Mouse (Mus musculus) MEL (cell line): ENCODE measurements around the gene Macrod2. TPM values are rescaled to one million over a fixed set of nuclear protein-coding genes. Genes with fewer than 3 reads are reported as not detected.

Experiments used
- DNase-seq: peaks from one replicate; pipeline ENCODE4 v3.0.0; 2011; ENCODE audit warnings: low read depth, low spot score
- H3K27ac ChIP-seq: 2 replicates; pipeline ENCODE4 v1.5.1; 2012; ENCODE audit warnings: low read depth, mild to moderate bottlenecking, control low read depth, low read length, moderate library complexity; ENCODE audit not compliant: control insufficient read depth
- H3K27me3 ChIP-seq, 2 experiments: fragments of 150-350 bp in 1 of 2; sonication (generic) in 1 of 2; 2 replicates each; pipeline ENCODE4 v1.6.1; 2012; ENCODE audit warnings: low read length in 2 of 2, mild to moderate bottlenecking in 2 of 2, improper control_type of control experiment in 1 of 2, moderate library complexity in 1 of 2; ENCODE audit not compliant: insufficient read depth in 2 of 2, control insufficient read depth in 1 of 2
- H3K36me3 ChIP-seq, 2 experiments: 2 replicates each; pipeline ENCODE4 v1.6.1; 2012 to 2014; ENCODE audit warnings: low read length in 2 of 2, improper control_type of control experiment in 1 of 2, inconsistent platforms in 1 of 2, mild to moderate bottlenecking in 1 of 2; ENCODE audit not compliant: insufficient read depth in 2 of 2, control insufficient read depth in 1 of 2
- H3K4me1 ChIP-seq, 2 experiments: fragments of 150-350 bp in 1 of 2; sonication (generic) in 1 of 2; 2 replicates each; pipeline ENCODE4 v1.6.1; 2012; ENCODE audit warnings: low read length in 2 of 2, improper control_type of control experiment in 1 of 2, mild to moderate bottlenecking in 1 of 2; ENCODE audit not compliant: insufficient read depth in 2 of 2, control insufficient read depth in 1 of 2
- H3K4me3 ChIP-seq, 2 experiments: fragments of 150-350 bp in 1 of 2; sonication (generic) in 1 of 2; 2 replicates each; pipeline ENCODE4 v1.5.1; 2012; ENCODE audit warnings: low read depth in 2 of 2, low read length in 2 of 2, mild to moderate bottlenecking in 2 of 2, moderate library complexity in 2 of 2, control low read depth in 1 of 2, improper control_type of control experiment in 1 of 2; ENCODE audit not compliant: control insufficient read depth in 1 of 2, insufficient read depth in 1 of 2
- H3K79me2 ChIP-seq: 2 replicates; pipeline ENCODE4 v1.6.1; 2012; ENCODE audit warnings: mild to moderate bottlenecking, low read length, moderate library complexity; ENCODE audit not compliant: control insufficient read depth, poor library complexity, insufficient read depth
- H3K9ac ChIP-seq: 2 replicates; pipeline ENCODE4 v1.6.1; 2012; ENCODE audit warnings: low read depth, mild to moderate bottlenecking, control low read depth, low read length, moderate library complexity; ENCODE audit not compliant: control insufficient read depth, poor library complexity, severe bottlenecking
- H3K9me3 ChIP-seq: fragments of 150-350 bp; sonication (generic); replicated peaks from 2 replicates; pipeline ENCODE4 v1.6.1; 2012; ENCODE audit warnings: mild to moderate bottlenecking, low read length, improper control_type of control experiment, moderate library complexity; ENCODE audit not compliant: insufficient read depth
- BHLHE40 ChIP-seq: IDR thresholded peaks from 2 replicates; pipeline ENCODE4 v1.6.1; 2012; ENCODE audit warnings: low read depth, mild to moderate bottlenecking, inconsistent platforms, low read length, improper control_type of control experiment, borderline replicate concordance
- CHD1 ChIP-seq: IDR thresholded peaks from 2 replicates; pipeline ENCODE4 v1.6.1; 2012; ENCODE audit warnings: low read depth, mild to moderate bottlenecking, inconsistent platforms, low read length, improper control_type of control experiment
- E2F4 ChIP-seq: IDR thresholded peaks from 2 replicates; pipeline ENCODE4 v1.6.1; 2011; ENCODE audit warnings: low read depth, low read length, improper control_type of control experiment, borderline replicate concordance
- ELF1 ChIP-seq: IDR thresholded peaks from 2 replicates; pipeline ENCODE4 v1.6.1; 2014; ENCODE audit warnings: low read depth, mild to moderate bottlenecking, inconsistent platforms, low read length, improper control_type of control experiment, moderate library complexity
- EP300 ChIP-seq, 2 experiments: IDR thresholded peaks; 2 replicates each; pipeline ENCODE4 v1.6.1; 2011; ENCODE audit warnings: improper control_type of control experiment in 2 of 2, low read length in 2 of 2, low read depth in 1 of 2, mild to moderate bottlenecking in 1 of 2
- GABPA ChIP-seq: IDR thresholded peaks from 2 replicates; pipeline ENCODE4 v1.6.1; 2012; ENCODE audit warnings: low read depth, mild to moderate bottlenecking, inconsistent platforms, low read length, improper control_type of control experiment, moderate library complexity
- GATA1 ChIP-seq: IDR thresholded peaks from 2 replicates; pipeline ENCODE4 v1.6.1; 2011; ENCODE audit warnings: low read depth, low read length, improper control_type of control experiment
- KAT2A ChIP-seq: conservative IDR thresholded peaks from 2 replicates; pipeline ENCODE4 v1.6.1; 2012; ENCODE audit warnings: low read depth, low read length, improper control_type of control experiment, inconsistent platforms
- MAFK ChIP-seq: IDR thresholded peaks from 2 replicates; pipeline ENCODE4 v1.6.1; 2011; ENCODE audit warnings: low read depth, mild to moderate bottlenecking, low read length, improper control_type of control experiment, borderline replicate concordance
- MAX ChIP-seq: IDR thresholded peaks from 2 replicates; pipeline ENCODE4 v1.6.1; 2011; ENCODE audit warnings: low read length, improper control_type of control experiment
- MEF2A ChIP-seq: IDR thresholded peaks from 2 replicates; pipeline ENCODE4 v1.6.1; 2014; ENCODE audit warnings: low read depth, mild to moderate bottlenecking, inconsistent platforms, low read length, improper control_type of control experiment; ENCODE audit not compliant: poor library complexity, insufficient replicate concordance, severe bottlenecking; ENCODE audit errors: extremely low read depth
- NELFE ChIP-seq: IDR thresholded peaks from 2 replicates; pipeline ENCODE4 v1.6.1; 2011; ENCODE audit warnings: low read depth, low read length, improper control_type of control experiment
- POLR2A ChIP-seq, 2 experiments: IDR thresholded peaks; 2 replicates each; pipeline ENCODE4 v1.6.1; 2011 to 2012; ENCODE audit warnings: low read length in 2 of 2, mild to moderate bottlenecking in 2 of 2, control low read depth in 1 of 2, improper control_type of control experiment in 1 of 2, low read depth in 1 of 2, moderate library complexity in 1 of 2; ENCODE audit not compliant: control insufficient read depth in 1 of 2, insufficient read depth in 1 of 2, poor library complexity in 1 of 2
- POLR2AphosphoS2 ChIP-seq: IDR thresholded peaks from 2 replicates; pipeline ENCODE4 v1.6.1; 2011; ENCODE audit warnings: low read length, improper control_type of control experiment
- POLR2AphosphoS5 ChIP-seq: IDR thresholded peaks from 2 replicates; pipeline ENCODE4 v1.6.1; 2012; ENCODE audit warnings: low read depth, borderline replicate concordance, mild to moderate bottlenecking, inconsistent platforms, low read length, moderate library complexity, mixed read lengths
- RCOR1 ChIP-seq: IDR thresholded peaks from 2 replicates; pipeline ENCODE4 v1.6.1; 2012; ENCODE audit warnings: low read depth, mild to moderate bottlenecking, inconsistent platforms, low read length, improper control_type of control experiment
- SMC3 ChIP-seq: IDR thresholded peaks from 2 replicates; pipeline ENCODE4 v1.6.1; 2011; ENCODE audit warnings: low read depth, low read length, improper control_type of control experiment
- TAL1 ChIP-seq: IDR thresholded peaks from 2 replicates; pipeline ENCODE4 v1.6.1; 2012; ENCODE audit warnings: mild to moderate bottlenecking, inconsistent platforms, low read length, moderate library complexity, mixed read lengths
- TBP ChIP-seq: IDR thresholded peaks from 2 replicates; pipeline ENCODE4 v1.8.0; 2011; ENCODE audit warnings: low read depth, low read length, improper control_type of control experiment
- TCF12 ChIP-seq: IDR thresholded peaks from 2 replicates; pipeline ENCODE4 v1.6.1; 2014; ENCODE audit warnings: low read depth, mild to moderate bottlenecking, inconsistent platforms, low read length, improper control_type of control experiment, moderate library complexity
- USF1 ChIP-seq: IDR thresholded peaks from 2 replicates; pipeline ENCODE4 v1.6.1; 2014; ENCODE audit warnings: low read depth, mild to moderate bottlenecking, inconsistent platforms, low read length, improper control_type of control experiment, moderate library complexity
- USF2 ChIP-seq, 2 experiments: IDR thresholded peaks; 2 replicates each; pipeline ENCODE4 v1.6.1; 2011 to 2012; ENCODE audit warnings: improper control_type of control experiment in 2 of 2, low read length in 2 of 2, borderline replicate concordance in 1 of 2, inconsistent platforms in 1 of 2, low read depth in 1 of 2, mild to moderate bottlenecking in 1 of 2; ENCODE audit not compliant: insufficient read depth in 1 of 2
- ZKSCAN1 ChIP-seq: IDR thresholded peaks from 2 replicates; pipeline ENCODE4 v1.6.1; 2012; ENCODE audit warnings: low read depth, mild to moderate bottlenecking, inconsistent platforms, low read length, improper control_type of control experiment, moderate library complexity
- polyA plus RNA-seq, 2 experiments: library from polyadenylated mRNA; stranded (reverse) in 1 of 2; unstranded in 1 of 2; fragments of >175 nt in 1 of 2; fragments of >200 nt in 1 of 2; gene quantifications; 2 replicates each; pipeline versions ENCODE4 v1.2.1 to v1.2.4; 2012; ENCODE audit warnings: low replicate concordance in 2 of 2, low read depth in 1 of 2; ENCODE audit not compliant: insufficient read length in 2 of 2, insufficient read depth in 1 of 2, missing spikeins in 1 of 2
- total RNA-seq: library from RNA; depleted of rRNA; stranded (reverse); fragments of 300-350 nt; gene quantifications from 2 replicates; pipeline ENCODE4 v1.2.3, GENCODE M21; 2012

Gene Macrod2
- total and polyA plus RNA-seq, 3 experiments: not detected

- Histone ChIP-seq H3K27me3 (no peaks in the 10 kb centered on the region), H3K27ac (peak overlapping the region; percentile 76), H3K4me1 (peaks cover 32 to 40% of the 10 kb centered on the region in 2 experiments), H3K4me3 (no peak overlapping the region), H3K79me2 (no peaks in the 10 kb centered on the region), H3K9ac (no peak overlapping the region; the same call in 1 of the 2 replicates), H3K9me3 (no peaks in the 10 kb centered on the region), H3K36me3 (peaks cover 0 to 39% of the 10 kb centered on the region in 2 experiments; a peak in 2 of 4 replicates)
- peak; percentile 53; the same call in 1 of the 2 replicates for TF ChIP-seq GATA1
- TF ChIP-seq RCOR1: no peak
- peak; percentile 49 for DNase-seq
These were observed 2006.2 kb downstream of the Macrod2 start for GRCm38 (mm10) chr2:142401359-142401758.

GRCm38 (mm10) chr2:142403394-142403793, 2008.3 kb downstream of the Macrod2 start:
- no peak overlapping the region for H3K4me3 ChIP-seq
- no peak for TF ChIP-seq E2F4
- no peak for TF ChIP-seq POLR2A (IDR thresholded peaks at IDR 0.05; ENCODE audit: control insufficient read depth in 1 of 2, insufficient read depth in 1 of 2, low read depth in 1 of 2, low read length in 2 of 2, poor library complexity in 1 of 2)
- TF ChIP-seq TBP: no peak
- no peak for TF ChIP-seq KAT2A
- no peak for TF ChIP-seq BHLHE40
- TF ChIP-seq USF1: no peak
- no peak for TF ChIP-seq POLR2AphosphoS2
- TF ChIP-seq TCF12: no peak
- no peak for TF ChIP-seq MAX
- no peak for TF ChIP-seq USF2 (IDR thresholded peaks at IDR 0.05; ENCODE audit: borderline replicate concordance in 1 of 2, insufficient read depth in 1 of 2, low read depth in 1 of 2, low read length in 2 of 2)
- no peak for TF ChIP-seq RCOR1
- no peak for TF ChIP-seq SMC3
- no peak for TF ChIP-seq GABPA

GRCm38 (mm10) chr2:142404321-142404720, 2009.2 kb downstream of the Macrod2 start:
- DNase-seq: no peak
- no peak overlapping the region for H3K9ac ChIP-seq
- H3K9me3 ChIP-seq: no peaks in the 10 kb centered on the region
- no peak for TF ChIP-seq TAL1
- TF ChIP-seq ELF1: no peak
- no peak for TF ChIP-seq NELFE
- TF ChIP-seq ZKSCAN1: no peak
- no peak for TF ChIP-seq MAFK
- TF ChIP-seq TBP: no peak
- TF ChIP-seq POLR2AphosphoS2: no peak
- TF ChIP-seq MEF2A: no peak
- no peak for TF ChIP-seq EP300 (IDR thresholded peaks at IDR 0.05; ENCODE audit: low read depth in 1 of 2, low read length in 2 of 2)
- no peak for TF ChIP-seq BHLHE40
- TF ChIP-seq CHD1: no peak
- no peak for TF ChIP-seq MAX
- TF ChIP-seq GABPA: no peak
- no peak for TF ChIP-seq E2F4
- TF ChIP-seq TCF12: no peak
- no peak for TF ChIP-seq POLR2AphosphoS5
- no peak for TF ChIP-seq GATA1
- H3K27me3 ChIP-seq: no peaks in the 10 kb centered on the region
- H3K36me3 ChIP-seq: peaks cover 0 to 23% of the 10 kb centered on the region in 2 experiments; a peak in 2 of 4 replicates
- H3K4me3 ChIP-seq: no peak overlapping the region
- no peak overlapping the region for H3K27ac ChIP-seq
- no peaks in the 10 kb centered on the region for H3K79me2 ChIP-seq
- peaks cover 21 to 23% of the 10 kb centered on the region in 2 experiments for H3K4me1 ChIP-seq

More at GRCm38 (mm10) chr2:142403394-142403793, 2008.3 kb downstream of the Macrod2 start:
- Histone ChIP-seq H3K36me3 (peaks cover 0 to 33% of the 10 kb centered on the region in 2 experiments; a peak in 2 of 4 replicates), H3K27me3 (no peaks in the 10 kb centered on the region), H3K4me1 (peaks cover 27 to 32% of the 10 kb centered on the region in 2 experiments), H3K27ac (no peak overlapping the region), H3K9ac (no peak overlapping the region), H3K9me3 (no peaks in the 10 kb centered on the region), H3K79me2 (no peaks in the 10 kb centered on the region)
- DNase-seq: no peak
